Mouse (Mus musculus) liver, embryonic 11.5 days (tissue): ENCODE data around the gene CK137956. TPM values are rescaled to one million over a fixed set of nuclear protein-coding genes. Genes with fewer than 3 reads are reported as not detected.

Experiments
- polyA plus RNA-seq: library from polyadenylated mRNA; unstranded; fragments of >200 nt; fragmentation: Nextera tagmentation; extraction: Ambion mirVana; gene quantifications from 2 replicates; pipeline ENCODE4 v1.2.1, GENCODE M21; 2014

CK137956 gene
- polyA plus RNA-seq, 1 experiment from 2014 or later: not detected

Other genes with a start within 250 kb of the CK137956 start
- 0.03 TPM in 1 of 2 replicates, not detected in the other for gene Csmd2, start 16.9 kb upstream of the CK137956 start, polyA plus RNA-seq